Mouse (Mus musculus): Measurements from ENCODE around the gene Sub1.

Gene Sub1

GRCm38 (mm10) chr15:11963791-11964525 lies 32.8 kb downstream of the Sub1 start:
- DNase-seq: no peak

DNA sequence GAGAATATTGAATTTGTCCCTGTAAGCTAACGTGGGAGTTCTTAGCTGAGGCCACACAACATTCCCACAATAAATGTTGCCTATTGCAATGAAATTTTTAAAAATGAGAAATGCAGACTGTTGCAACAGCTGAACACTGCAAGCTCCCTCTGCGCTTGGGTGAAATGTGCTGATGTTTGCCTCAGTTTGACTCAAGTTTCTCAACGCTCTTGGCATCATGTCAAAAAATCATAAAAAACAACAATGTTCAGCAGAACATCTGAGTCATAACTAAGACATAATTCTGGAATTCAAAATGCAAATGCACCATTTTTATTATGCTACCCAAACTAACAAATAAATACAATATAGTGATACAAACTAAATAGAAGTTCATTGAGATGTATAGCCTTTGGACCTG lies 37.1 kb downstream of the Sub1 start:
- no peak for DNase-seq

DNA sequence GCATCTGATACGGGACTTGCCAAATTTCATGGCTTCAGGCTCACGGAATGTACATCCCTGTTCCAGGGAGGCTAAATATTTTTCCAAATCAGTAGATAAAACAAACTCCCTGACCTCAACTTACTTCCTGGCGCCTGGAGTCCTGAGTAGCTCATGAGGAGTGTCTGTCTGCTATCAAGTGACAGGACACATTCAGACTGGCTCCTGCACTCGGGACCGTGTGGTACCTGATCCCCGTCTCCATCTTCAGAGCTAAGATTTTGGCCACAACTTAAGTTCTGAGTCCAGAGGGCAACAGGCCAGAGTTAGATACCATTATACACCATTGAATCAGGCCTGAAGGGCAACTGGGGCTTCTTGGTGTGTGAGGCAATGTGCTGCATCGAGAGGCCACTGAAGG lies 40.7 kb downstream of the Sub1 start:
- DNase-seq: no peak

DNA sequence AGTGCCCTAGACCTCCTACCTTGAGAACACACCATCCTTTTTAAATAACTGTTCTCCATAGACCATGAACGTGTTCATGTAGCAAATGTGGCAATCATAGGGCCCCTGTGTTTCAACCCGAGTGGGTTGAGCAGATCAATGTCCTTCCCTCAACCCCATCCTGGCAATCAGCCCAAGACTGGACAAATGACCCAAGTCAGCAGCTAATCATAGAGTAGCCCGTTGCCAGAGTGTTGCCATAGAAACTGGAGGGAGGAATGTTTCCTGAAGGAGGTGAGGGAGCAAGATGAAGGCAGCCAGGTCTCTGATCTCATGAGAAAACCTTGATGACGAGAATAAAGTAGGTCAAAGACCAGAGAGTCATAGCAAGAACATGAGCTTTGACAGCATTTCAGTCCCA lies 42.6 kb downstream of the Sub1 start:
- no peak for DNase-seq

- no peak for DNase-seq
Measured at GRCm38 (mm10) chr15:11952159-11952558, 44.6 kb downstream of the Sub1 start.

DNA sequence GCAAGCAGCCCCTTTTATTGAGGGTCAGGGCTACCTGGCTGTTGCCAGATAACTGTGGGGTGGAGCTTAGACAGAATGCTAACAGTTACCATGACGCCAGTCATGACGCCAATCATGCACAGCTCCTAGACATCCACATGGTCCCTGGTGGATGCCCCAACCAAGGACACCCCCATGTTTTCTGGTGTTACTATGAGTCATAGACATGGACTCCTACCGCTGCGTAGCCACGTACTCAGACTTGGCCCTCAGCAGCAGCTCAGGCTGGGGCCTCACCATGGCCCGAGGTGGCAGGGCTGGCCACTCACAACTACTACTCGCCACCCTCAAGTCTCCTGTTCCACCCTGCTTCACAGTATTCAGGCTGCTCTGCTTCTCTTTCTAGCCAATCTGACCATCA lies 45.6 kb downstream of the Sub1 start:
- no peak for DNase-seq

DNA sequence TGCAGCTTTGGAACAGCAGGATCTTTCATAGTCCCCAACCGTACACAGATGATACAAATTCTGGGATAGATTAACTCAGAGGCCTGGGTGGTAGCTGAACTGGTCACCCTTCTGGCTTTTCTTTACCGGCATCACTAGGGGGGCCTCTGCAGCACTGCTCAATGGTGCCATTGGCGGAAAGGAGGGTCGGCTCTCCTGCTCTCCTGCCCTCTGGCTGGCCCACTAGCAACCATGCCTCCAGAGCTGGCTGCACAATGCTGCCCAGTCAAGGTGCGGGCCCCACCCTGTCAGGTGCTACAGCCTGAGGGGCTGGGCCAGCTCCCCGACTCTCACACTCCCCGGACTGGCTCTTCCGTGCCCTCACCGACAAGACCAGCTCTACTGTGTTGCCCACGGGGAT lies 46.6 kb downstream of the Sub1 start:
- DNase-seq: no peak

DNA sequence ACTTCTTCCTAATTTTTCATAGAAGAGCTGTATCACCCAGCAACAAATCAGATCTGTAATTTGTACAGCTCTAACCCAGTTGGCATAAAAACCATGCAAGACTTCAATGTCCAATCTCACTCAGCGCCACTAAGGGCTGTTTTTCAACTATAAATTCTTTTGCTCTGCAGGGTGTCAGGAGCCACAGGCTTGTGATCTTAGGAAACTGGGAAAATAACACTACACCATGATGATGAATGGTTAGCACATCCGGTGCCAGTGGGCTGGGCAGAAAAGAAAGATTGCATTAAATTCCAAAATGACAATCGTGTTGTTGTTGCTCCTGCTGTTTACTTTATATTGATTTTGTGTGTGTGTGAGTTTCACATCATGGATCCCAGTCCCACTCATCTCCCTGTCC lies 47.3 kb downstream of the Sub1 start:
- no peak for DNase-seq

GRCm38 (mm10) chr15:11940855-11941254 lies 55.9 kb downstream of the Sub1 start:
- no peak for DNase-seq
